Mouse (Mus musculus): Measurements from ENCODE around the gene Hivep3.

The Hivep3 gene

GRCm38 (mm10) chr4:119973729-119974605 lies 240.4 kb downstream of the Hivep3 start:
- in situ Hi-C loops (cut with MboI, MseI) = loop anchor here (10.0 kb wide), 1 partner anchor 51 kb away; no protein-coding TSS in a partner anchor

- in situ Hi-C loops (cut with MboI, MseI) = loop anchor here (10.0 kb wide), 1 partner anchor 50 kb away; no protein-coding TSS in a partner anchor
These were observed 241.7 kb downstream of the Hivep3 start for GRCm38 (mm10) chr4:119975242-119975641.

DNA sequence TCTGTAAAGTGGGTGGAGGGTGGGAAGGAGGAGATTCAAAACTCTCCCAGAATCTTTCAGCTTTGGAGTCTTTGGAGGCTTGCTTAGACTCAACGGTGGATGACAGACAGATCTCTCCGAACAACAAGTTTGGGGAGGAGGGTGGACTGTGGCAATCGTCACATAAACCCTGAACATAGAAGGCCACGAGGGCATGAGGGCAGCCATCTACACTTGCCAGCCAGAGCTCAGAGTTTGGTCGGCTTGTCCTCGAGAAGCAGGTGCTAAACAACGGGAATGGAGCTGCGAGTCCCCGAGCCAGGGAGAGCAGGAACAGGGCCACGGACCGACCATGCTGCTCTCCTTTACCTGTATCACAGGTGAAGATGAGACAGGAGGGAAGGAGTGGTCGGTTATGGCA lies 242.2 kb downstream of the Hivep3 start:
- in situ Hi-C loops (cut with MboI, MseI) = loop anchor here (10.0 kb wide), 1 partner anchor 49 kb away; no protein-coding TSS in a partner anchor

GRCm38 (mm10) chr4:119976428-119977168 lies 243.0 kb downstream of the Hivep3 start:
- in situ Hi-C loops (cut with MboI, MseI) = loop anchor here (10.0 kb wide), 1 partner anchor 48 kb away; no protein-coding TSS in a partner anchor

- in situ Hi-C loops (cut with MboI, MseI) = loop anchor here (10.0 kb wide), 1 partner anchor 47 kb away; no protein-coding TSS in a partner anchor
These were observed 244.4 kb downstream of the Hivep3 start for GRCm38 (mm10) chr4:119977817-119978491.

- in situ Hi-C loops (cut with MboI, MseI) = loop anchor here (10.0 kb wide), 1 partner anchor 45 kb away; no protein-coding TSS in a partner anchor
These were observed 245.8 kb downstream of the Hivep3 start for GRCm38 (mm10) chr4:119979238-119979829.

DNA sequence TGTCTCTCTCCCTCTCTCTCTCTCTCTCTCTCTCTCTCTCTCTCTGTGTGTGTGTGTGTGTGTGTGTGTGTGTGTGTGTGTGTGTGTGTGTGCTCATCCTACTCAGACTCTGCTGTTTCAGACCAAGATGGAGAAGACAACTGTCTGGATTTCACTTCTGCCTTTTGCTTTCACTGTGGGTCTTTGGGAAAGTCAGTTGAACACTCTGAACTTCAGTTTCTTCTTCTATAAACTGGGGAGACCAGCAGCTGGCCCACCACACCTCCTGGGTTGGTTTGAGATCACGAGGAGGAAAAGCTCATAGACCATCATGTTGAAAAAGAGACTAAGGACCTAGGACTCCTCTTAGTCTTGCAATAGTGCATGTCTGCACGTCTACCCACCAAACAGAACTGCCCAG lies 246.3 kb downstream of the Hivep3 start:
- in situ Hi-C loops (cut with MboI, MseI) = loop anchor here (10.0 kb wide), 1 partner anchor 45 kb away; no protein-coding TSS in a partner anchor

GRCm38 (mm10) chr4:119981047-119981720 lies 247.6 kb downstream of the Hivep3 start:
- in situ Hi-C loops (cut with MboI, MseI) = no loop called here

GRCm38 (mm10) chr4:119986065-119986464 lies 252.5 kb downstream of the Hivep3 start:
- in situ Hi-C loops (cut with MboI, MseI) = no loop called here

- in situ Hi-C loops (cut with MboI, MseI) = no loop called here
These were observed 253.2 kb downstream of the Hivep3 start for GRCm38 (mm10) chr4:119986580-119987291.

- in situ Hi-C loops (cut with MboI, MseI) = no loop called here
These were observed 253.9 kb downstream of the Hivep3 start for GRCm38 (mm10) chr4:119987376-119988087.

DNA sequence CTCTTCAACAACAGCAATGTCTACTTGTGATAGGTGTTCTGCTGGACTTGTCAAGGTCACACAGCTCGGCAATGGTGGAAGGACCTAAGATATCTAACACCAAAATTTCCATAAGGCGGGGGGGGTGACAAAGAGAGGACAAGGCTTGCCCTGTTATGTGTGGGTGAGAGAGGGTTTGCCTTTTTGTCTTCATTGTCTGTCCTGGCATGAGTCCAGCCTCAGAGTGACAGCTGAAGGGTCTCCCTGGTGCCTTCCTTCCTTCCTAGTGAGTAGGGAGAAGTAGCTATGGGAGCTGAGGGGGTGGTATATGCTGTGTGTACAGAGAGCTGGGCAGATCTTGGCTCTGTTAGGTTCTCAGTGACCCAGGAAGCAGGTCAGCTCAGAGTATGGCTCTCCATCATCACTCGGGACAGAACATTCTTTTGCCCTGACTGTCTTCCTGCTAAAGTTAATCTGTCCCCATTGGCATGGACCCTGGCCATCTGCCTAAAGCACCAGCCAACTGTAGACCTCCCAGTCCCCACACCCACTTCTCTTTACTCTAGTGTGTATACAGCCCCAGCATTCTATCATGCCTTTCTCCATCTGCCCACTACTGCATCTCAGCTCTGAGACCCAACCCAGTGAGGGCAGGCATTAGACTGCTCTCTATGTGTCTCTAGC lies 255.6 kb downstream of the Hivep3 start:
- in situ Hi-C loops (cut with MboI, MseI) = no loop called here

DNA sequence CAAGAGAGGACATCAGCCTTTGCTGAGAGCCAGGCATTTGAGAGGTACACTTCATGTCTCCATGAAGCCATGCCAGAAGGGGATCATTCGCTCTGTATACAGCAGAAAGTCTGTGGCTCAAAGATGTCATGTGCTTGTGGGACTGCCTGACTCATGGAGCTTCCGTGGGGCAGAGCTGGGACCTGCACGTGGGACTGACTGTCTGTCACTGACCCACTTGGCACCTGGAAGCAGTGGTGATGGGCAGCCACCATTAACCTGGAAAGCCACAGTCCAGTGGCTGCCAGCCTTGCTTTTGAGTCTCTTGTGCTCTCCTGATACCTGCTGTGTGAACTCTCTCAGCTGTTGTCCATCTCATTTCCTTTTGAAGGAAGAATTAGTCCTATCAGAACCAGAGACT lies 256.8 kb downstream of the Hivep3 start:
- in situ Hi-C loops (cut with MboI, MseI) = no loop called here

DNA sequence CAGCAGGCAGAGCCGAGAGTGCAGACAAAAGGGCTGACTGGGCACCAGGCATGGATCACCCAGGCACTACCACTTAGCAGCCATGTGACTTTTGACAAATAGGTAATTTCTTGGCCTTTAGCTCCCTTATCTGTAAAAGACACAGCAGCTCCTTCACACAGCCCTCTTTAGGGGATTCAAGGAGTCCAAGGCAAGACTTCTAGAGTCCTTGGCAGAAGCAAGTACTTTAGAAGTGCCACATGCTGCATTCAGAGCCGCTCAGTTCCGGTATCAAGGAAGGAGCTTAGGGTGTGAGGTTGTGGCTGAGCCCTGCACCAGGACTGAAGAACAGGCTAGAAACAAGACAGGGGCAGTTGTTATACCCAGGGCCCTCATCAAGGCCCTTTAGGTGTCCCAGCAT lies 257.3 kb downstream of the Hivep3 start:
- in situ Hi-C loops (cut with MboI, MseI) = no loop called here

- in situ Hi-C loops (cut with MboI, MseI) = no loop called here
These were observed 258.2 kb downstream of the Hivep3 start for GRCm38 (mm10) chr4:119991758-119992157.

- in situ Hi-C loops (cut with MboI, MseI) = no loop called here
These were observed 262.8 kb downstream of the Hivep3 start for GRCm38 (mm10) chr4:119996377-119996776.

DNA sequence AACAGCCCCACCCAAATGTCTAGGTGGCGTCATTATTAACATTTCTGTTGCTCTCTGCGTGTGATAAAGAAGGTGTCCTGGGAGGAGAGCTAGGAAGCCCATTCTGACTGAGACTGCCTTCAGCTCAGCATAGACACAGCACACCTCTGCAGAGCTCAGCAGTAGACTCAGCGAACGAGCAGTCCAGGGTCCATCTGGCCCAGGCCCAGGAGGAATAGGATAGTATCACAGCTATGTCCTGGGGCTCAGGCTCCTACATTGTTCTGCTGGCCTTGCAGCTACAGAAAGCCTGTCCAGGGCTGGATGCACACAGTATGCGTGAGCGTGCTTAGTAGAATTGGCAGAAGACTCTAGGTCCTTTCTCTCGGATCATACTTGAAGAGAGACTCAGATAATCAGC lies 263.8 kb downstream of the Hivep3 start:
- in situ Hi-C loops (cut with MboI, MseI) = no loop called here

GRCm38 (mm10) chr4:119998911-119999310 lies 265.3 kb downstream of the Hivep3 start:
- in situ Hi-C loops (cut with MboI, MseI) = no loop called here

DNA sequence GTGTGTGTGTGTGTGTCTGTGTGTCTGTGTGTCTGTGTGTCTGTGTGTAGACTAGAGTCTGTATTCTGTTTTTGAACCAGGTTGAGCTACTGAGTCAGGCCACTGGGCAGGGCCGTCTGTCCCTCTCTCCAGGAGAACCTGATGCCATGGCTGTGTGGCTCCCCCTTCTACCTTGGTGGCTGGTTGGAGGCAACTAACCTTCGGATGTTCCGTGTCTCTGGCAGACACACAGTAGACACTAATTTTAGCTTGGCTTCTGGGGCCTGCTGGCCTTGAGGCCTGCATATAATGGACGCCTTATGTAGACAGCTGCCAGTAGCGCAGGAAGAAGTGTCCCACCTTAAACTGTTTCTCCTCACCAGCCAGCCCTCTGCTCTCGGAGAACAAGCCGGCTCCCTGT lies 267.3 kb downstream of the Hivep3 start:
- in situ Hi-C loops (cut with MboI, MseI) = no loop called here
